Mouse (Mus musculus): ENCODE measurements at regions not wholly inside any gene's neighbourhood (a gene's known extent, or its start where the extent isn't known, plus 50 kb on each side); places are given as distances from the start of the nearest gene placed in this dataset.
A peak's percentile ranks its signal among the peaks of the same experiment; 100 is the strongest.
"Not testable (repeated sequence)": the region's sequence is repeated elsewhere in the genome, so short reads cannot be mapped to it uniquely, and the experiment has no call there.

- no peak for DNase-seq (ENCODE audit: extremely low spot score in 1 of 2, low spot score in 1 of 2)
Measured at GRCm38 (mm10) chr8:19588715-19589114, 93.8 kb downstream of the Defb7 start.

GRCm38 (mm10) chr8:19601542-19601941 lies 106.6 kb downstream of the Defb7 start:
- not testable (repeated sequence) for DNase-seq (ENCODE audit: extremely low spot score in 1 of 2, low spot score in 1 of 2)

DNA sequence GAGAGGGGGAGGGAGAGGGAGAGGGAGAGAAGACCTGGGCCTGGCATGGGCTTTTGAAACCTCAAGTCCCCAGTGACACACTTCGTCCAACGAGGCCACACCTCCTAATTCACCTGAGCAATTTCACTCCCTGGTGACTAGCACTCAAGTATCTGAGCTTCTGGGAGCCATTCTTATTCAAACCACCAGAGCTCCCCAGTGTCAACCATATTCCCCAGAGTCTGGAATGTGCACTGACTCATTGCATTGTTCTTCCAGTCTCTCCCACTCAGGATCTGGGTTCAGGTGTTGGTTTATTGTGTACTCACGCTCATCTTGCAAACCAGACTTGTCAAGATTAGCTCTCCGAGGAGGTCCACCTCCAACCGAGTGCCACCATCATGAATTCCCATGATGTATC lies 111.7 kb downstream of the Defb7 start:
- DNase-seq (ENCODE audit: extremely low spot score in 1 of 2, low spot score in 1 of 2) = no peak

DNA sequence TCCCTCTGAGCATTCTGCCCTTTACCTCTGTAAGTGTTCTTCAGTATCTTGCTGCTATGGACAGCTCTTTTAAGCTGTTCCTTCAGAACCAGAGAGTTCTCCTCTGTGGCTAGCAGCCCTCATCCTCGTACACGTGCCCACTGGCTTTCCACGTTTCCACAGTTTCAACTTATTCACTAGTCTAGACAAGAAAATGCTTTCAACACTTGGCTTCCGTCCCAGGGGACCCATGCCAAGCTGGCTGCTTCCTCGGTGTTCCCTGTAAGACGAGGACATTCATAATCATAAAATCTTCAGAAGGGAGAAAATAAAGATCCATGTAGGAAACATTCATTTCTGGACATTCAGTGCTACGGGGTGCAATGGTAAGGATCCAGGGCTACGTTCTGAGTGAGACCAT lies 101.9 kb upstream of the 4930467E23Rik start:
- peak in 1 of 2 experiments; percentile 5 for DNase-seq (ENCODE audit: extremely low spot score in 1 of 2, low spot score in 1 of 2)

DNA sequence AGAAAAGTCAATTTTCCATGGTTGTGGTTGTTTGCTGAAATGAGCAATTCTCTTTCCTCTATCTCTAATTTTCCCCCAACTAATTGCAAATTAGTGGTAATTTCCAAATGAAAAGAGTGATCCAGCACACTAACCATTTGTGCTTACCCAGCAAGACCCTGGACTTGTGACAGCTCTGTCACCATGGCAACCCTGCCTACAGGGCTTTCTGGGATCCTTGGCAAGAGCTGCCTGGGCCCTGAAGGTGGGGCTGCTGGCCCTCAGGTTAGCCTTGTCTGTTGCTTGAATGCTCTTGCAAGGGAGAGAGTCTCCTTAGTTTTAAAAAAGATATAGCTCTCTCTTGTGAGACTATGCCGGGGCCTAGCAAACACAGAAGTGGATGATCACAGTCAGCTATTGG lies 80.8 kb upstream of the 4930467E23Rik start:
- DNase-seq (ENCODE audit: extremely low spot score in 1 of 2, low spot score in 1 of 2) = not testable (repeated sequence)
